Comparison of ENCODE assay signal across 24 mouse cellular contexts in genomic region chr3:16855251-16855650, GRCm38 (mm10).
DNase-seq lines count a peak whose midpoint lies in the region; ATAC-seq and TF ChIP-seq lines count a peak whose summit lies in the region.
"Had no signal": no experiment of that assay in that cellular context is flagged by ENCODE, and none has a peak within 500 bp of the region (broad histone marks: within the 10 kb centered on the region; RNA-seq: fewer than 3 reads in every experiment).

No protein-coding gene starts in this region.

- no peak for TF ChIP-seq CTCF in brain, embryonic 14.5 days (IDR thresholded peaks at IDR 0.05; ENCODE audit: borderline replicate concordance, extremely low read depth, insufficient read depth, insufficient read length)

- H3K9me3 ChIP-seq in forebrain, embryonic 14.5 days (replicated peaks; ENCODE audit: control insufficient read depth, low read length), result no peaks in the 10 kb centered on the region
- no peaks in the 10 kb centered on the region for H3K9me3 ChIP-seq in forebrain, embryonic 15.5 days
- H3K9me3 ChIP-seq in hindbrain, embryonic 16.5 days (ENCODE audit: control insufficient read depth, low read length), result no peaks in the 10 kb centered on the region
- H3K9me3 ChIP-seq in neural tube, embryonic 12.5 days, result no peaks in the 10 kb centered on the region
- H3K9me3 ChIP-seq: embryonic facial prominence, embryonic 10.5 days; kidney, embryonic 15.5 days; limb, embryonic 13.5 days; liver, embryonic 12.5 days had no signal

- 67% methylated on average over 2 of the region's 2 CpGs for WGBS in forebrain, embryonic 14.5 days
- WGBS in forebrain, embryonic 15.5 days, result 50% methylated on average over 2 of the region's 2 CpGs
- WGBS in hindbrain, embryonic 16.5 days, result 38% methylated on average over 2 of the region's 2 CpGs
- WGBS in neural tube, embryonic 12.5 days, result 54% methylated on average over 2 of the region's 2 CpGs

- no peaks in the 10 kb centered on the region for H3K36me3 ChIP-seq in forebrain, embryonic 14.5 days (ENCODE audit: control insufficient read depth, insufficient read depth, low read length)
- H3K36me3 ChIP-seq in forebrain, embryonic 15.5 days, result no peaks in the 10 kb centered on the region
- H3K36me3 ChIP-seq in hindbrain, embryonic 16.5 days (ENCODE audit: control insufficient read depth, insufficient read depth, low read length), result no peaks in the 10 kb centered on the region
- H3K36me3 ChIP-seq in neural tube, embryonic 12.5 days, result no peaks in the 10 kb centered on the region
- H3K36me3 ChIP-seq: embryonic facial prominence, embryonic 10.5 days; kidney, embryonic 15.5 days; limb, embryonic 13.5 days; liver, embryonic 12.5 days had no signal

- H3K4me3 ChIP-seq in forebrain, embryonic 14.5 days (ENCODE audit: low read depth, low read length), result no peak overlapping the region
- H3K4me3 ChIP-seq in forebrain, embryonic 15.5 days, result no peak overlapping the region
- H3K4me3 ChIP-seq in hindbrain, embryonic 16.5 days (ENCODE audit: low read length), result no peak overlapping the region
- H3K4me3 ChIP-seq in neural tube, embryonic 12.5 days, result no peak overlapping the region
- H3K4me3 ChIP-seq: embryonic facial prominence, embryonic 10.5 days; kidney, embryonic 15.5 days; limb, embryonic 13.5 days; liver, embryonic 12.5 days had no signal

- peak; percentile 29 for DNase-seq in forebrain, embryonic 14.5 days (ENCODE audit: low spot score)
- DNase-seq in brain, embryonic 14.5 days (ENCODE audit: low read depth), result peak; percentile 66
- no peak for DNase-seq in kidney, postnatal 14 days
- no peak for DNase-seq in gastrocnemius, postnatal 25 days
- DNase-seq: adrenal gland, postnatal 14 days; cerebellum, adult 9-11 months; gastrocnemius, postnatal 10 days; heart, adult 11 months; kidney, postnatal 4 days; lung, adult 18-20 months; lung, postnatal 14 days; right cerebral cortex, postnatal 14 days; thymus, adult 2 months had no signal

- no peaks in the 10 kb centered on the region for H3K27me3 ChIP-seq in forebrain, embryonic 14.5 days (replicated peaks; ENCODE audit: control insufficient read depth, insufficient read depth, low read length)
- H3K27me3 ChIP-seq in forebrain, embryonic 15.5 days, result no peaks in the 10 kb centered on the region
- H3K27me3 ChIP-seq in hindbrain, embryonic 16.5 days (replicated peaks; ENCODE audit: control insufficient read depth, insufficient read depth, low read length), result no peaks in the 10 kb centered on the region
- no peaks in the 10 kb centered on the region for H3K27me3 ChIP-seq in neural tube, embryonic 12.5 days (replicated peaks)
- H3K27me3 ChIP-seq: kidney, embryonic 15.5 days; limb, embryonic 13.5 days; liver, embryonic 12.5 days had no signal

- no peak overlapping the region for H3K27ac ChIP-seq in forebrain, embryonic 14.5 days (ENCODE audit: low read depth, low read length)
- H3K27ac ChIP-seq in forebrain, embryonic 15.5 days (replicated peaks), result no peak overlapping the region
- peak overlapping the region; percentile 67; the same call in 1 of the 2 replicates for H3K27ac ChIP-seq in hindbrain, embryonic 16.5 days (ENCODE audit: low read depth, low read length)
- peak overlapping the region; percentile 59 for H3K27ac ChIP-seq in neural tube, embryonic 12.5 days
- H3K27ac ChIP-seq: embryonic facial prominence, embryonic 10.5 days; kidney, embryonic 15.5 days; limb, embryonic 13.5 days; liver, embryonic 12.5 days; stomach, postnatal 0 days had no signal

- no peak for TF ChIP-seq POLR2A in brain, embryonic 14.5 days (IDR thresholded peaks at IDR 0.05; ENCODE audit: borderline replicate concordance, extremely low read depth, insufficient read depth, insufficient read length, poor library complexity, severe bottlenecking)

- H3K4me2 ChIP-seq in forebrain, embryonic 14.5 days (ENCODE audit: low read length), result no peak overlapping the region
- H3K4me2 ChIP-seq in forebrain, embryonic 15.5 days (replicated peaks), result no peak overlapping the region
- H3K4me2 ChIP-seq in hindbrain, embryonic 16.5 days (ENCODE audit: low read length), result no peak overlapping the region
- H3K4me2 ChIP-seq in neural tube, embryonic 12.5 days (replicated peaks), result no peak overlapping the region
- H3K4me2 ChIP-seq: heart, embryonic 11.5 days; kidney, embryonic 15.5 days; limb, embryonic 13.5 days; liver, embryonic 12.5 days had no signal

- H3K9ac ChIP-seq in forebrain, embryonic 14.5 days (ENCODE audit: low read length), result no peak overlapping the region
- H3K9ac ChIP-seq in forebrain, embryonic 15.5 days (replicated peaks), result no peak overlapping the region
- H3K9ac ChIP-seq in hindbrain, embryonic 16.5 days (ENCODE audit: low read depth, low read length), result no peak overlapping the region
- no peak overlapping the region for H3K9ac ChIP-seq in neural tube, embryonic 12.5 days
- H3K9ac ChIP-seq: kidney, embryonic 15.5 days; limb, embryonic 13.5 days; liver, embryonic 12.5 days had no signal

- peaks cover 3% of the 10 kb centered on the region; the same call in 1 of the 2 replicates for H3K4me1 ChIP-seq in forebrain, embryonic 14.5 days (ENCODE audit: control insufficient read depth, insufficient read depth, low read length)
- H3K4me1 ChIP-seq in forebrain, embryonic 15.5 days, result peaks cover 7% of the 10 kb centered on the region
- H3K4me1 ChIP-seq in hindbrain, embryonic 16.5 days (ENCODE audit: control insufficient read depth, insufficient read depth, low read depth, low read length), result peaks cover 2% of the 10 kb centered on the region; the same call in 1 of the 2 replicates
- H3K4me1 ChIP-seq in neural tube, embryonic 12.5 days, result peaks cover 10% of the 10 kb centered on the region; the same call in 1 of the 2 replicates
- H3K4me1 ChIP-seq: embryonic facial prominence, embryonic 10.5 days; kidney, embryonic 15.5 days; limb, embryonic 13.5 days; liver, embryonic 12.5 days had no signal

- no peak for ATAC-seq in forebrain, embryonic 14.5 days
- no peak for ATAC-seq in forebrain, embryonic 15.5 days (replicated peaks)
- no peak for ATAC-seq in hindbrain, embryonic 16.5 days
- ATAC-seq in neural tube, embryonic 12.5 days (ENCODE audit: low FRiP score, low read depth), result no peak
- ATAC-seq in frontal cortex, adult (ENCODE audit: low TSS enrichment), result no peak
- ATAC-seq: intestine, embryonic 16.5 days; liver, embryonic 12.5 days had no signal

Comparison
In these comparisons a context has a peak if more than half of its experiments do, and no peak if none do; other contexts are left out.
1. DNase-seq: peak in forebrain, embryonic 14.5 days (single experiment) and brain, embryonic 14.5 days (single experiment); none in kidney, postnatal 14 days (single experiment) and gastrocnemius, postnatal 25 days (single experiment).
2. H3K27ac ChIP-seq: peak in hindbrain, embryonic 16.5 days (single experiment) and neural tube, embryonic 12.5 days (single experiment); none in forebrain, embryonic 14.5 days (single experiment) and forebrain, embryonic 15.5 days (single experiment).